Mouse (Mus musculus) bone marrow macrophage, adult 2 months (primary cell): ENCODE data around the gene Zdhhc22. TPM values are rescaled to one million over a fixed set of nuclear protein-coding genes. Genes with fewer than 3 reads are reported as not detected.
A peak's percentile ranks its signal among the peaks of the same experiment; 100 is the strongest.

Experiments used
- H3K27ac ChIP-seq: 2 replicates; pipeline ENCODE4 v1.5.1; 2012; ENCODE audit warnings: low read depth, low read length; ENCODE audit not compliant: insufficient read depth
- H3K4me1 ChIP-seq: 2 replicates; pipeline ENCODE4 v1.6.1; 2012; ENCODE audit warnings: low read length; ENCODE audit not compliant: control insufficient read depth, insufficient read depth
- H3K4me3 ChIP-seq: 2 replicates; pipeline ENCODE4 v1.5.1; 2012; ENCODE audit warnings: mild to moderate bottlenecking, low read length, moderate library complexity; ENCODE audit not compliant: insufficient read depth
- CTCF ChIP-seq: IDR thresholded peaks from 2 replicates; pipeline ENCODE4 v1.5.1; 2012; ENCODE audit warnings: low read depth, mild to moderate bottlenecking, low read length, moderate library complexity
- POLR2A ChIP-seq: IDR thresholded peaks from 2 replicates; pipeline ENCODE4 v1.6.1; 2012; ENCODE audit warnings: mild to moderate bottlenecking, low read depth, low read length, borderline replicate concordance
- polyA plus RNA-seq: library from polyadenylated mRNA; stranded (reverse); fragments of >200 nt; gene quantifications from 2 replicates; pipeline ENCODE4 v1.2.4, GENCODE M21; 2012; ENCODE audit not compliant: missing spikeins, insufficient read depth, insufficient read length

Gene Zdhhc22
- polyA plus RNA-seq, 1 experiment, result not detected

GRCm38 (mm10) chr12:86950961-86951360, 39.3 kb downstream of the Zdhhc22 start:
- peak overlapping the region; percentile 48 for H3K4me3 ChIP-seq
- H3K27ac ChIP-seq, result peak overlapping the region; percentile 99
- no peak for TF ChIP-seq CTCF
- TF ChIP-seq POLR2A, result no peak
- peaks cover 26% of the 10 kb centered on the region for H3K4me1 ChIP-seq

- TF ChIP-seq CTCF, result no peak
- no peak for TF ChIP-seq POLR2A
- Histone ChIP-seq H3K27ac (peak overlapping the region; percentile 99), H3K4me3 (peak overlapping the region; percentile 48), H3K4me1 (peaks cover 22% of the 10 kb centered on the region)
Observed at GRCm38 (mm10) chr12:86950161-86950960, 39.9 kb downstream of the Zdhhc22 start.

- Histone ChIP-seq H3K4me1 (peaks cover 20% of the 10 kb centered on the region), H3K27ac (peak overlapping the region; percentile 99), H3K4me3 (peak overlapping the region; percentile 82)
- TF ChIP-seq POLR2A (no peak), CTCF (no peak)
Observed at GRCm38 (mm10) chr12:86949501-86949900, 40.7 kb downstream of the Zdhhc22 start.

DNA sequence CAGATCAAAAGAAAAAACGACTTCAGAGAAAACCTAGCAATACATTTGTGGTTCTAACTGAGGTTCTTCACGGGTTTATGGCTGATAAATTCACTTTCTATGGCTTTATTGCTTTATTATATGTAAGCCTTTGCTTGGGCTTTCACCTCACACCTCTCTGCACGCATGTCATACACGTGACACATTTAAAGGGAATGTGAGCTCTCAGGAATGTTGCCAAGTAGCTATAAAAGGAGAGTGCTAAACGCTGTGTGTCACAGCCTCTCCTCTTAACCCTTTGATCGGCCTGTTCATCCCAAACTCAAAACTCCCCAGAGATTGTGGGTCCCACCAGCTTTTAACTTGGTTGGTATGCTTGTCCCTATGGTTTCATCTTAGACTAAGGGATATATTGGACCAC, 41.6 kb downstream of the Zdhhc22 start:
- Histone ChIP-seq H3K4me3 (peak overlapping the region; percentile 82), H3K4me1 (peaks cover 20% of the 10 kb centered on the region), H3K27ac (peak overlapping the region; percentile 99)
- no peak for TF ChIP-seq POLR2A
- TF ChIP-seq CTCF, result no peak

DNA sequence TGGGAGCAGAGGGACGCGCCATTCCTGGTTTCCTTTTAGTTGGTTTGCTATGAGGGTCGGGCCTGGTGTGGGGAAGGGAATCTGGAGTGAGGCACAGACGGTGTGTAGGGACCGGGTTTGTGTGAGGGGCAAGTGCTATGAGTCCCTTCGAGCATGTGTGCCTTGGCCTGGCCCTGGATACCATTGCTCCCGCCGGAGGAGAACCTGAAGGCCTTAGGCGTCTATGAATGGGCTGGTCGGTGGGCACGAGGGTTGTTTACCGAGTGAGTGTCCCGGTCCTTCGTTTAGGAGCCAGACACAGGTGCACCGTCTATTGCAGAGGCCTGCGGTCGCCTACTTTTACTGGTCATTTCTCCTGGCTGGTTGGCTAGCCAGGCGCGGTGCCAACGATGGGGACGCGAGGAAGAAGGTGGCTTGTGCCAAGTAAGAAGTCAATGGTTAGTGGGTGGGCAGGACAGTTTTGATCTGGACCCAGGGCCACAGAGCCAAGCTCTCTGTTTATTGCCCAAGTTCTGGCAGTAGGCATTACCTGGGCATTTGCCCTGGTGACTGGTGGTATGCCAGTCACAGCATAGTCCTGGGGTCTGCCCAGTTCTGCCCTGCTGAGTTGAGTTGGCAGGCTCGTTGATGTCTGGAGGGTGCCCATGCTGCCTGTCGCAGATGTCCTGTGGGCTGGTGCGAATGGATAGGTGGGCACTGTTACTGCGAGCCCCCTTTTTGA, 42.4 kb downstream of the Zdhhc22 start:
- H3K4me3 ChIP-seq, result peak overlapping the region; percentile 82
- peak overlapping the region; percentile 99 for H3K27ac ChIP-seq
- TF ChIP-seq CTCF (no peak), POLR2A (no peak)
- peaks cover 20% of the 10 kb centered on the region for H3K4me1 ChIP-seq

GRCm38 (mm10) chr12:86946862-86947574, 43.2 kb downstream of the Zdhhc22 start, which contains the start of gene Cipc:
Gene Cipc, plus strand, starts transcription at chr12:86947043.
- 0 out of 2 replicates have a peak, but pooled peaks have one; percentile 24 for TF ChIP-seq POLR2A
- TF ChIP-seq CTCF, result no peak
- peak within 1 kb of the TSS; percentile 82 for H3K4me3 ChIP-seq
- peak within 1 kb of the TSS; percentile 99 for H3K27ac ChIP-seq
- peaks cover 12% of the 10 kb centered on the region for H3K4me1 ChIP-seq

DNA sequence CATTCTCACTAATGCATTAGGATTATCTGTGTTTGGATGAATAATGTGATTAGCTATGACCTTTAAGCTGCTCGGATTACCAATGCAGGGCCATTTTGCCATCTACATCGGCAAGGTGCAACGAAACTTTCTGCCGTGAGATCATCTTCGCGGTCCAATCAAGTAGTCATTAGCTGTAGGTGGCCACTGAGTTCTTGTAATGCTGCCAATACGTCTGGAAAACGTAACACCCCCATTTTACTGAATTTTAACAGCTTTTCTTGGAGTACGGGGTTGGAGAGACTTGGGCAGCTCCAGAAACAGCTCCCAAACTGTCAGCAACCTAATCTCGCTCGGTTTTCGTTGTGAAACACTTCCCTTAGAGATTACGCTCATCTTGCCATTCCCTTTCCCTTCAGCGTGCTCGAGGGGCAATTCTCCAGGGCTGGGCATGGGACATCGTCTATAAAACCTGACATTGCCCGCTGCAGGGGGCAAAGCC, 43.9 kb downstream of the Zdhhc22 start:
- Histone ChIP-seq H3K4me1 (peaks cover 6% of the 10 kb centered on the region), H3K4me3 (peak overlapping the region; percentile 82), H3K27ac (peak overlapping the region; percentile 84)
- TF ChIP-seq CTCF (no peak), POLR2A (no peak)

GRCm38 (mm10) chr12:86945126-86945525, 45.1 kb downstream of the Zdhhc22 start:
- H3K27ac ChIP-seq, result no peak overlapping the region
- TF ChIP-seq CTCF, result no peak
- no peak overlapping the region; the same call in 1 of the 2 replicates for H3K4me3 ChIP-seq
- no peaks in the 10 kb centered on the region; the same call in 1 of the 2 replicates for H3K4me1 ChIP-seq

GRCm38 (mm10) chr12:86943421-86943820, 46.8 kb downstream of the Zdhhc22 start:
- H3K27ac ChIP-seq, result no peak overlapping the region
- TF ChIP-seq CTCF, result no peak
- no peak overlapping the region for H3K4me3 ChIP-seq
- no peaks in the 10 kb centered on the region; the same call in 1 of the 2 replicates for H3K4me1 ChIP-seq
